In genomic region chr10:59981336-59981735, GRCm38 (mm10) we compare ENCODE assay signal across 11 mouse cellular contexts. TPM values are rescaled to one million over a fixed set of nuclear protein-coding genes. Genes with fewer than 3 reads are reported as not detected.
DNase-seq lines count a peak whose midpoint lies in the region; ATAC-seq and TF ChIP-seq lines count a peak whose summit lies in the region.
"Had no signal": no experiment of that assay in that cellular context is flagged by ENCODE, and none has a peak within 500 bp of the region (broad histone marks: within the 10 kb centered on the region; RNA-seq: fewer than 3 reads in every experiment).

No protein-coding gene starts in this region.

- TF ChIP-seq CTCF in cerebellum, adult 2 months (IDR thresholded peaks at IDR 0.05; ENCODE audit: borderline replicate concordance, insufficient read depth, low read depth, low read length): no peak
- no peak for TF ChIP-seq CTCF in layer of hippocampus, adult 2 months (conservative IDR thresholded peaks at IDR 0.05)

- no peaks in the 10 kb centered on the region; the same call in 1 of the 2 replicates for H3K4me1 ChIP-seq in cerebellum, adult 2 months (ENCODE audit: control insufficient read depth, insufficient read depth, low read length)
- peaks cover 47% of the 10 kb centered on the region for H3K4me1 ChIP-seq in heart, embryonic 16.5 days (ENCODE audit: control insufficient read depth, insufficient read depth, low read length)
- peaks cover 20% of the 10 kb centered on the region for H3K4me1 ChIP-seq in stomach, embryonic 16.5 days (ENCODE audit: control insufficient read depth, insufficient read depth, low read length)

- H3K36me3 ChIP-seq in heart, embryonic 16.5 days (ENCODE audit: control insufficient read depth, insufficient read depth): no peaks in the 10 kb centered on the region
- peaks cover 4% of the 10 kb centered on the region; the same call in 1 of the 2 replicates for H3K36me3 ChIP-seq in stomach, embryonic 16.5 days (ENCODE audit: control insufficient read depth, insufficient read depth, low read length)

- no peaks in the 10 kb centered on the region for H3K9me3 ChIP-seq in heart, embryonic 16.5 days (replicated peaks; ENCODE audit: control insufficient read depth, low read length)
- no peaks in the 10 kb centered on the region for H3K9me3 ChIP-seq in stomach, embryonic 16.5 days (replicated peaks; ENCODE audit: control insufficient read depth, low read length)

- H3K27me3 ChIP-seq in cerebellum, adult 2 months (ENCODE audit: control insufficient read depth, insufficient read depth, low read length): no peaks in the 10 kb centered on the region
- H3K27me3 ChIP-seq in heart, embryonic 16.5 days (ENCODE audit: control insufficient read depth, insufficient read depth, low read length): no peaks in the 10 kb centered on the region
- H3K27me3 ChIP-seq in stomach, embryonic 16.5 days (ENCODE audit: control insufficient read depth, insufficient read depth, low read length): no peaks in the 10 kb centered on the region

- no peak for DNase-seq in cerebellum, adult 2 months
- no peak for DNase-seq in cerebellum, adult 11-12 months
- no peak for DNase-seq in layer of hippocampus, adult 2 months (ENCODE audit: low spot score in 2 of 2)
- DNase-seq in layer of hippocampus, adult 11-12 months (ENCODE audit: low spot score): no peak
- no peak for DNase-seq in left cerebral cortex, adult 11 months (ENCODE audit: low spot score)
- DNase-seq: cerebellum, adult 18-20 months; forebrain, postnatal 0 days; right cerebral cortex, postnatal 25 days had no signal

- TF ChIP-seq POLR2A in cerebellum, adult 2 months (IDR thresholded peaks at IDR 0.05; ENCODE audit: borderline replicate concordance, insufficient read depth, low read length): no peak

- peak overlapping the region; percentile 6; the same call in 1 of the 2 replicates for H3K9ac ChIP-seq in heart, embryonic 16.5 days (ENCODE audit: low read length)
- no peak overlapping the region for H3K9ac ChIP-seq in stomach, embryonic 16.5 days (ENCODE audit: low read length)
- H3K9ac ChIP-seq: forebrain, postnatal 0 days had no signal

- no peak overlapping the region for H3K4me2 ChIP-seq in heart, embryonic 16.5 days (ENCODE audit: low read depth, low read length)
- no peak overlapping the region for H3K4me2 ChIP-seq in stomach, embryonic 16.5 days (ENCODE audit: low read depth, low read length)

- 71% methylated on average over 4 of the region's 4 CpGs for whole genome bisulfite sequencing in cerebellum, adult 2 months
- WGBS in heart, embryonic 16.5 days: 46% methylated on average over 4 of the region's 4 CpGs
- WGBS in stomach, embryonic 16.5 days: 71% methylated on average over 4 of the region's 4 CpGs

- no peak overlapping the region for H3K4me3 ChIP-seq in cerebellum, adult 2 months (replicated peaks; ENCODE audit: insufficient read depth, low read depth, low read length)
- H3K4me3 ChIP-seq in layer of hippocampus, adult 2 months: no peak overlapping the region
- no peak overlapping the region for H3K4me3 ChIP-seq in heart, embryonic 16.5 days (ENCODE audit: low read length)
- no peak overlapping the region for H3K4me3 ChIP-seq in stomach, embryonic 16.5 days (replicated peaks; ENCODE audit: low read length)

- ATAC-seq in heart, embryonic 16.5 days (replicated peaks; ENCODE audit: extremely low read depth, insufficient read depth, low FRiP score): no peak
- ATAC-seq in stomach, embryonic 16.5 days (ENCODE audit: insufficient read depth, low FRiP score): no peak
- no peak for ATAC-seq in frontal cortex, adult (ENCODE audit: low TSS enrichment)
- ATAC-seq: forebrain, postnatal 0 days had no signal

- H3K27ac ChIP-seq in cerebellum, adult 2 months (ENCODE audit: insufficient read depth, low read length): 0 out of 2 replicates have a peak overlapping the region, but pooled peaks have one; percentile 60
- H3K27ac ChIP-seq in layer of hippocampus, adult 2 months: peak overlapping the region; percentile 61; the same call in 1 of the 2 replicates
- H3K27ac ChIP-seq in heart, embryonic 16.5 days (ENCODE audit: low read length): peak overlapping the region; percentile 58
- peak overlapping the region; percentile 48 for H3K27ac ChIP-seq in stomach, embryonic 16.5 days (ENCODE audit: low read length)

RNA-seq across cellular contexts. Expression of gene Ascc1, which starts 21.3 kb away (rescaled TPM):
- polyA plus RNA-seq in cerebellum, adult 2 months (2012; rRNA removed): 25.4 and 28.8 TPM in 2 replicates
- 10 to 100 TPM; 15.3 to 17.2 TPM for total RNA-seq in layer of hippocampus, adult 2 months (2021)
- polyA plus RNA-seq in heart, embryonic 16.5 days (2015; fragmentation: Nextera tagmentation; extraction: Ambion mirVana): 41.9 and 44.1 TPM in 2 replicates
- 45.2 and 46.2 TPM in 2 replicates for polyA plus RNA-seq in stomach, embryonic 16.5 days (2015; fragmentation: Nextera tagmentation; extraction: Ambion mirVana)

RNA-seq across cellular contexts. Expression of gene Anapc16, which starts 21.6 kb away (rescaled TPM):
- 93.2 and 95.5 TPM in 2 replicates for polyA plus RNA-seq in cerebellum, adult 2 months (2012; rRNA removed)
- 10 to 100 TPM; 64.8 to 71.4 TPM for total RNA-seq in layer of hippocampus, adult 2 months (2021)
- polyA plus RNA-seq in heart, embryonic 16.5 days (2015; fragmentation: Nextera tagmentation; extraction: Ambion mirVana): 89.3 and 90.1 TPM in 2 replicates
- polyA plus RNA-seq in stomach, embryonic 16.5 days (2015; fragmentation: Nextera tagmentation; extraction: Ambion mirVana): 75.6 and 90.7 TPM in 2 replicates

RNA-seq across cellular contexts. Expression of gene Ddit4, which starts 29.7 kb away (rescaled TPM):
- polyA plus RNA-seq in cerebellum, adult 2 months (2012; rRNA removed): 48.3 and 53.9 TPM in 2 replicates
- 10 to 100 TPM; 63.6 to 66.7 TPM for total RNA-seq in layer of hippocampus, adult 2 months (2021)
- 29.0 and 31.9 TPM in 2 replicates for polyA plus RNA-seq in heart, embryonic 16.5 days (2015; fragmentation: Nextera tagmentation; extraction: Ambion mirVana)
- polyA plus RNA-seq in stomach, embryonic 16.5 days (2015; fragmentation: Nextera tagmentation; extraction: Ambion mirVana): 30.4 and 34.8 TPM in 2 replicates
